Mouse (Mus musculus) ES-Bruce4 (cell line): ENCODE measurements around the gene Tpm4. TPM values are rescaled to one million over a fixed set of nuclear protein-coding genes. Genes with fewer than 3 reads are reported as not detected.

Experiments
- H3K27ac ChIP-seq: 2 replicates; pipeline ENCODE4 v1.5.1; 2012; ENCODE audit warnings: low read length, inconsistent platforms; ENCODE audit not compliant: insufficient read depth
- H3K27me3 ChIP-seq: 2 replicates; pipeline ENCODE4 v1.6.1; 2012; ENCODE audit warnings: mild to moderate bottlenecking, low read length, inconsistent platforms; ENCODE audit not compliant: control insufficient read depth, poor library complexity, insufficient read depth, severe bottlenecking
- H3K36me3 ChIP-seq: 2 replicates; pipeline ENCODE4 v1.6.1; 2012; ENCODE audit warnings: inconsistent platforms, mild to moderate bottlenecking, low read length, moderate library complexity; ENCODE audit not compliant: control insufficient read depth, poor library complexity, insufficient read depth, severe bottlenecking
- H3K4me1 ChIP-seq: one replicate; pipeline ENCODE4 v1.8.1; 2011; ENCODE audit warnings: low read length; ENCODE audit not compliant: control insufficient read depth, insufficient read depth
- H3K4me3 ChIP-seq: 2 replicates; pipeline ENCODE4 v1.5.1; 2011; ENCODE audit warnings: low read depth, mild to moderate bottlenecking, low read length
- H3K9ac ChIP-seq: 2 replicates; pipeline ENCODE4 v1.6.1; 2012; ENCODE audit warnings: low read depth, mild to moderate bottlenecking, inconsistent platforms; ENCODE audit not compliant: poor library complexity, severe bottlenecking
- H3K9me3 ChIP-seq: replicated peaks from 2 replicates; pipeline ENCODE4 v1.6.1; 2012; ENCODE audit warnings: mild to moderate bottlenecking, low read length, inconsistent platforms; ENCODE audit not compliant: control insufficient read depth, poor library complexity, insufficient read depth, severe bottlenecking
- CTCF ChIP-seq: IDR thresholded peaks from one replicate; pipeline ENCODE4 v1.8.1; 2011; ENCODE audit warnings: low read depth, low read length
- EP300 ChIP-seq: IDR thresholded peaks from 2 replicates; pipeline ENCODE4 v1.6.1; 2011; ENCODE audit warnings: low read depth, low read length; ENCODE audit not compliant: insufficient read depth
- POLR2A ChIP-seq: IDR thresholded peaks from one replicate; pipeline ENCODE4 v1.8.1; 2011; ENCODE audit warnings: low read length; ENCODE audit not compliant: insufficient read depth
- polyA plus RNA-seq: library from polyadenylated mRNA; stranded (reverse); fragments of >200 nt; gene quantifications from 2 replicates; pipeline ENCODE4 v1.2.4, GENCODE M21; 2011; ENCODE audit warnings: low read depth; ENCODE audit not compliant: missing spikeins, insufficient read depth, insufficient read length

Tpm4 gene
- polyA plus RNA-seq, 1 experiment, result 293 TPM

DNA sequence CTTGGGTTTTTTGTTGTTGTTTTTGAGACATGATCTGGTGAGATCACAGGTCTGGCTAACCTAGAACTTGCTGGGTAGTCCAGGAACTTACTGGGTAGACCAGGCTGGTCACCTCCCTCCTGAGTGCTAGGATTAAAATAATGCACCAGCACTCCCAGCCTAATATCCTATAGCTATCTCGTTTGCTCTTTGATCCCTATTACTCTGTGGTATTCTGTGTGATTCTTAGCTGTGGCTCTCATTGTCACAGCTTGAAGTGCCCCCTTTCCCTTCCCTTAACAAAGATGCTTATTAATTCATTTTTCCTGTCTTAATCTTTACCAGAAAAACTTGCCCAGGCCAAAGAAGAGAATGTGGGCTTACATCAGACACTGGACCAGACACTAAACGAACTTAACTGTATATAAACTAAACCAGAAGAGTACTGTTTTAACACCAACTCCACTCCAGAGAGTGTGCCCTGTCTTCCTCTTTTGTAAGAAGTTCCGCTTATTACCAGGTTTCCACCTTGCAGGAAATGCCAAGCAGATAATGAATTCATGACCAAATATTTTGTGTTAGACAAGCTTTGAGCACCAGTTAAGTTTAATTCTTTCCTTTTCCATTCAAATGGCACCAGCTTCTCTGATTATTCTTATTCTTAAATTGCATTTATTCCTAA, 16.8 kb downstream of the Tpm4 start:
- TF ChIP-seq CTCF, result no peak
- TF ChIP-seq POLR2A, result no peak
- no peak for TF ChIP-seq EP300
- Histone ChIP-seq H3K27ac (no peak overlapping the region; the same call in 1 of the 2 replicates), H3K27me3 (no peaks in the 10 kb centered on the region), H3K4me1 (peaks cover 4% of the 10 kb centered on the region), H3K9ac (no peak overlapping the region), H3K4me3 (no peak overlapping the region), H3K36me3 (peaks cover 65% of the 10 kb centered on the region), H3K9me3 (no peaks in the 10 kb centered on the region)

DNA sequence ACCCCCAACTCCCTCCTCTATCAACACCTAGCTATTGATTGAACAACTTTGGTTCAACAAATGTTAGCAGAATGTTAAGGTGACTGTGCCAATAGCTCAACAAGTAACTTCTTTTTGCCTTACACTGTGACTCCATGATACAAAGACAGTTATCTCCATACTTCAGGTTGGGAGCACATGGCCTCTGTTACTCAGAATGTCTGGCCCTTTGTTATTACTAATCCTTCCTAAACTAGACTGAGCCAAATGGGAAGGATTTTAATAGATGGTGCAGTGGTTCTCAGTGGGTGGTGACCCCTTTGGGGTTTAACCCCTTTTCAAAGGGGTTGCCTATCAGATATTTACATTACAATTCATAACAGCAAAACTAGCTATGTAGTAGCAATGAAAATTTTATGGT, 18.6 kb downstream of the Tpm4 start:
- Histone ChIP-seq H3K36me3 (peaks cover 63% of the 10 kb centered on the region), H3K27me3 (no peaks in the 10 kb centered on the region), H3K9me3 (no peaks in the 10 kb centered on the region), H3K27ac (no peak overlapping the region), H3K9ac (no peak overlapping the region), H3K4me1 (peaks cover 3% of the 10 kb centered on the region), H3K4me3 (no peak overlapping the region)
- no peak for TF ChIP-seq POLR2A
- TF ChIP-seq EP300, result no peak
- TF ChIP-seq CTCF, result no peak

DNA sequence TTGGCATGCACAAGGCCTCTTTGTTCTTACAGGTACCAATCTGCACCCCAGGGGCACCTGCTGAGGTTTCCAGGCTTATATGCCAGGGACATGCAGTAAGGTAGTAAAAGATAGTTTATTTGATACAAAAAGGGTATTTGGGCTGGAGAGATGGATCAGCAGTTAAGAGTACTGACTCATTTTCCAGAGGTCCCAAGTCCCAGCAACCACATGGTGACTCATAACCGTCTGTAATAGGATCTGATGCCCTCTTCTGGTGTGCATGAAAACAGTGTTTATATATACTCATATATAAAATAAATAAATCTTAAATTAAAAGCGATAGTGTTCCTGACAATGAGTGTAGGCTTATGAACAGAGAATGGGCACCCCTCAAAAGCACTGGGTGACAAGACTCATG, 23.3 kb downstream of the Tpm4 start:
- Histone ChIP-seq H3K36me3 (peaks cover 43% of the 10 kb centered on the region), H3K27me3 (no peaks in the 10 kb centered on the region), H3K9me3 (no peaks in the 10 kb centered on the region), H3K4me1 (peaks cover 3% of the 10 kb centered on the region), H3K27ac (peak overlapping the region; percentile 31; the same call in 1 of the 2 replicates), H3K9ac (peak overlapping the region; percentile 64), H3K4me3 (0 out of 2 replicates have a peak overlapping the region, but pooled peaks have one; percentile 10)
- TF ChIP-seq CTCF (no peak), EP300 (no peak), POLR2A (no peak)

DNA sequence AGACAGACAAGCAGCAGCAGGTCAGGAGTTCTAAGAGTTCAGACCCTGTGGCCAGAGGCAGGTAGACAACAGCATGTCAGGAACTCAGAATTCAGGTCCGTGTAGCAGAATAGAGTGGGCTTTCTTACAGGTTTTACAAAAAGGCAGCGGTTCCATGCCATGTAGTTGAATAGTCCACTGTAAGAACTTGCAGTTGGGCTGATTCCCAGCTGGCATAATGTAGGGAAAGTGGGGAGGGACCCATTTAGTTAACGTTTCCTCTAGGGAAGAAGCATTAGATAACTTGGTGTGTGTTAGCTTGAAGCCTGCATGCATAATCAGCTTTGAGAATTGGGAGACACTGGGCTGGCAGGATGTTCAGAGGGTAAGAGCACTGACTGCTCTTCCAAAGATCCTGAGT, 24.0 kb downstream of the Tpm4 start:
- H3K4me3 ChIP-seq, result no peak overlapping the region
- H3K9ac ChIP-seq, result peak overlapping the region; percentile 39
- H3K9me3 ChIP-seq, result no peaks in the 10 kb centered on the region
- H3K27me3 ChIP-seq, result no peaks in the 10 kb centered on the region
- no peak overlapping the region for H3K27ac ChIP-seq
- H3K36me3 ChIP-seq, result peaks cover 38% of the 10 kb centered on the region
- TF ChIP-seq POLR2A (no peak), EP300 (no peak), CTCF (no peak)
- peaks cover 3% of the 10 kb centered on the region for H3K4me1 ChIP-seq

DNA sequence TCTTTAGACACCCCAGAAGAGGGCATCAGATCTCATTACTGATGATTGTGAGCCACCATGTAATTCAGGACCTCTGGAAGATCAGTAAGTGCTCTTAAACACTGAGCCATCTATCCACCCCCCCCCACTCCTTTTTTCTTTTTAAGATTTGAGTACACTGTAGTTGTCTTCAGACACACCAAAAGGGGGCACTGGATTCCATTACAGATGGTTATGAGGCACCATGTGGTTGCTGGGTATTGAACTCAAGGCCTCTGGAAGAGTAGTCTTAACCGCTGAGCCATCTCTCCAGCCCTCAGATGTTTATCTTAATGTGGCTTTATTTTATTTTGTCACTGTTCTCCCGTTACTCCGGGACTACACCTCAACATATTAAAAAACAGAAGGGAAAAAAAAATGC, 25.2 kb downstream of the Tpm4 start:
- H3K4me1 ChIP-seq, result peaks cover 3% of the 10 kb centered on the region
- H3K9me3 ChIP-seq, result no peaks in the 10 kb centered on the region
- H3K4me3 ChIP-seq, result peak overlapping the region; percentile 77
- H3K36me3 ChIP-seq, result peaks cover 27% of the 10 kb centered on the region
- peak overlapping the region; percentile 67 for H3K9ac ChIP-seq
- TF ChIP-seq CTCF, result no peak
- no peak for TF ChIP-seq EP300
- TF ChIP-seq POLR2A, result no peak
- H3K27ac ChIP-seq, result peak overlapping the region; percentile 41
- H3K27me3 ChIP-seq, result no peaks in the 10 kb centered on the region
